Mouse (Mus musculus): ENCODE results near the gene Slc39a10. TPM values are rescaled to one million over a fixed set of nuclear protein-coding genes. Genes with fewer than 3 reads are reported as not detected.

The Slc39a10 gene
- polyA plus RNA-seq, 1 experiment from 2014 or later, result 37.8 TPM

- ATAC-seq (ENCODE audit: low read depth), result peak; percentile 49; the same call in 1 of the 2 replicates
- H3K4me2 ChIP-seq (ENCODE audit: low read depth, low read length), result no peak overlapping the region
- no peaks in the 10 kb centered on the region for H3K27me3 ChIP-seq (ENCODE audit: control insufficient read depth, insufficient read depth, low read depth, low read length)
- H3K9me3 ChIP-seq (ENCODE audit: control insufficient read depth, low read length), result no peaks in the 10 kb centered on the region
- peak overlapping the region; percentile 47 for H3K27ac ChIP-seq (ENCODE audit: low read length)
- H3K36me3 ChIP-seq (ENCODE audit: control insufficient read depth, insufficient read depth, low read length), result no peaks in the 10 kb centered on the region
- H3K9ac ChIP-seq (ENCODE audit: low read length), result no peak overlapping the region
- H3K4me1 ChIP-seq (replicated peaks; ENCODE audit: control insufficient read depth, insufficient read depth, low read length), result peaks cover 10% of the 10 kb centered on the region; the same call in 1 of the 2 replicates
- H3K4me3 ChIP-seq (ENCODE audit: low read length), result no peak overlapping the region
- 6% methylated on average over 3 of the region's 3 CpGs for WGBS
Observed at GRCm38 (mm10) chr1:46885231-46885630, 7.4 kb downstream of the Slc39a10 start.

- Histone ChIP-seq H3K9ac (ENCODE audit: low read length) (no peak overlapping the region), H3K4me2 (ENCODE audit: low read depth, low read length) (no peak overlapping the region), H3K27me3 (ENCODE audit: control insufficient read depth, insufficient read depth, low read depth, low read length) (no peaks in the 10 kb centered on the region), H3K36me3 (ENCODE audit: control insufficient read depth, insufficient read depth, low read length) (no peaks in the 10 kb centered on the region), H3K4me3 (ENCODE audit: low read length) (no peak overlapping the region), H3K27ac (ENCODE audit: low read length) (no peak overlapping the region), H3K4me1 (replicated peaks; ENCODE audit: control insufficient read depth, insufficient read depth, low read length) (no peaks in the 10 kb centered on the region), H3K9me3 (ENCODE audit: control insufficient read depth, low read length) (no peaks in the 10 kb centered on the region)
- ATAC-seq (ENCODE audit: low read depth), result no peak
Observed at GRCm38 (mm10) chr1:46879951-46880350, 12.7 kb downstream of the Slc39a10 start.

- H3K4me3 ChIP-seq (ENCODE audit: low read length), result no peak overlapping the region
- WGBS, result 46% methylated on average over 3 of the region's 3 CpGs
- H3K4me2 ChIP-seq (ENCODE audit: low read depth, low read length), result no peak overlapping the region
- H3K4me1 ChIP-seq (replicated peaks; ENCODE audit: control insufficient read depth, insufficient read depth, low read length), result no peaks in the 10 kb centered on the region
- H3K27me3 ChIP-seq (ENCODE audit: control insufficient read depth, insufficient read depth, low read depth, low read length), result no peaks in the 10 kb centered on the region
- no peak overlapping the region for H3K27ac ChIP-seq (ENCODE audit: low read length)
- no peak for ATAC-seq (ENCODE audit: low read depth)
- no peaks in the 10 kb centered on the region for H3K36me3 ChIP-seq (ENCODE audit: control insufficient read depth, insufficient read depth, low read length)
- H3K9me3 ChIP-seq (ENCODE audit: control insufficient read depth, low read length), result no peaks in the 10 kb centered on the region
- no peak overlapping the region for H3K9ac ChIP-seq (ENCODE audit: low read length)
Observed at GRCm38 (mm10) chr1:46873770-46874169, 18.9 kb downstream of the Slc39a10 start.

- H3K4me1 ChIP-seq (replicated peaks; ENCODE audit: control insufficient read depth, insufficient read depth, low read length), result no peaks in the 10 kb centered on the region
- H3K9ac ChIP-seq (ENCODE audit: low read length), result no peak overlapping the region
- no peak overlapping the region for H3K4me3 ChIP-seq (ENCODE audit: low read length)
- no peak overlapping the region for H3K27ac ChIP-seq (ENCODE audit: low read length)
- ATAC-seq (ENCODE audit: low read depth), result no peak
- no peaks in the 10 kb centered on the region for H3K27me3 ChIP-seq (ENCODE audit: control insufficient read depth, insufficient read depth, low read depth, low read length)
- H3K4me2 ChIP-seq (ENCODE audit: low read depth, low read length), result no peak overlapping the region
- H3K9me3 ChIP-seq (ENCODE audit: control insufficient read depth, low read length), result no peaks in the 10 kb centered on the region
- H3K36me3 ChIP-seq (ENCODE audit: control insufficient read depth, insufficient read depth, low read length), result no peaks in the 10 kb centered on the region
Observed at GRCm38 (mm10) chr1:46869788-46870187, 22.9 kb downstream of the Slc39a10 start.

GRCm38 (mm10) chr1:46864175-46864885 lies 28.3 kb downstream of the Slc39a10 start:
- Histone ChIP-seq H3K27ac (ENCODE audit: low read length) (peak overlapping the region; percentile 45), H3K4me3 (ENCODE audit: low read length) (no peak overlapping the region), H3K9ac (ENCODE audit: low read length) (no peak overlapping the region), H3K4me1 (replicated peaks; ENCODE audit: control insufficient read depth, insufficient read depth, low read length) (peaks cover 8% of the 10 kb centered on the region; the same call in 1 of the 2 replicates), H3K36me3 (ENCODE audit: control insufficient read depth, insufficient read depth, low read length) (no peaks in the 10 kb centered on the region), H3K27me3 (ENCODE audit: control insufficient read depth, insufficient read depth, low read depth, low read length) (no peaks in the 10 kb centered on the region), H3K4me2 (ENCODE audit: low read depth, low read length) (no peak overlapping the region), H3K9me3 (ENCODE audit: control insufficient read depth, low read length) (no peaks in the 10 kb centered on the region)
- 57% methylated on average over 7 of the region's 7 CpGs for WGBS
- ATAC-seq (ENCODE audit: low read depth), result peak; percentile 26; the same call in 1 of the 2 replicates

- peaks cover 8% of the 10 kb centered on the region; the same call in 1 of the 2 replicates for H3K4me1 ChIP-seq (replicated peaks; ENCODE audit: control insufficient read depth, insufficient read depth, low read length)
- H3K27me3 ChIP-seq (ENCODE audit: control insufficient read depth, insufficient read depth, low read depth, low read length), result no peaks in the 10 kb centered on the region
- WGBS, result 55% methylated on average over 2 of the region's 2 CpGs
- H3K27ac ChIP-seq (ENCODE audit: low read length), result peak overlapping the region; percentile 45; the same call in 1 of the 2 replicates
- H3K4me2 ChIP-seq (ENCODE audit: low read depth, low read length), result no peak overlapping the region
- no peak overlapping the region for H3K4me3 ChIP-seq (ENCODE audit: low read length)
- peak; percentile 93 for ATAC-seq (ENCODE audit: low read depth)
- no peaks in the 10 kb centered on the region for H3K36me3 ChIP-seq (ENCODE audit: control insufficient read depth, insufficient read depth, low read length)
- no peak overlapping the region for H3K9ac ChIP-seq (ENCODE audit: low read length)
- no peaks in the 10 kb centered on the region for H3K9me3 ChIP-seq (ENCODE audit: control insufficient read depth, low read length)
Observed at GRCm38 (mm10) chr1:46863434-46863833, 29.2 kb downstream of the Slc39a10 start.

GRCm38 (mm10) chr1:46860082-46860481 lies 32.6 kb downstream of the Slc39a10 start:
- H3K9ac ChIP-seq (ENCODE audit: low read length), result no peak overlapping the region
- 75% methylated on average over 1 of the region's 1 CpGs for WGBS
- no peaks in the 10 kb centered on the region for H3K9me3 ChIP-seq (ENCODE audit: control insufficient read depth, low read length)
- no peaks in the 10 kb centered on the region for H3K36me3 ChIP-seq (ENCODE audit: control insufficient read depth, insufficient read depth, low read length)
- no peak for ATAC-seq (ENCODE audit: low read depth)
- H3K27ac ChIP-seq (ENCODE audit: low read length), result no peak overlapping the region
- no peak overlapping the region for H3K4me2 ChIP-seq (ENCODE audit: low read depth, low read length)
- H3K27me3 ChIP-seq (ENCODE audit: control insufficient read depth, insufficient read depth, low read depth, low read length), result no peaks in the 10 kb centered on the region
- peaks cover 8% of the 10 kb centered on the region; the same call in 1 of the 2 replicates for H3K4me1 ChIP-seq (replicated peaks; ENCODE audit: control insufficient read depth, insufficient read depth, low read length)
- no peak overlapping the region for H3K4me3 ChIP-seq (ENCODE audit: low read length)

- H3K9me3 ChIP-seq (ENCODE audit: control insufficient read depth, low read length), result no peaks in the 10 kb centered on the region
Observed at GRCm38 (mm10) chr1:46858579-46858978, 34.1 kb downstream of the Slc39a10 start.

GRCm38 (mm10) chr1:46856498-46856897 lies 36.2 kb downstream of the Slc39a10 start:
- Histone ChIP-seq H3K27ac (ENCODE audit: low read length) (peak overlapping the region; percentile 55), H3K36me3 (ENCODE audit: control insufficient read depth, insufficient read depth, low read length) (no peaks in the 10 kb centered on the region), H3K9me3 (ENCODE audit: control insufficient read depth, low read length) (no peaks in the 10 kb centered on the region), H3K4me1 (replicated peaks; ENCODE audit: control insufficient read depth, insufficient read depth, low read length) (peaks cover 11% of the 10 kb centered on the region), H3K9ac (ENCODE audit: low read length) (no peak overlapping the region), H3K4me2 (ENCODE audit: low read depth, low read length) (no peak overlapping the region), H3K4me3 (ENCODE audit: low read length) (no peak overlapping the region), H3K27me3 (ENCODE audit: control insufficient read depth, insufficient read depth, low read depth, low read length) (no peaks in the 10 kb centered on the region)
- 40% methylated on average over 4 of the region's 4 CpGs for WGBS
- ATAC-seq (ENCODE audit: low read depth), result no peak

More at GRCm38 (mm10) chr1:46858579-46858978, 34.1 kb downstream of the Slc39a10 start:
- H3K27me3 ChIP-seq (ENCODE audit: control insufficient read depth, insufficient read depth, low read depth, low read length), result no peaks in the 10 kb centered on the region
- H3K4me1 ChIP-seq (replicated peaks; ENCODE audit: control insufficient read depth, insufficient read depth, low read length), result peaks cover 10% of the 10 kb centered on the region
- H3K4me2 ChIP-seq (ENCODE audit: low read depth, low read length), result no peak overlapping the region
- no peak for ATAC-seq (ENCODE audit: low read depth)
- H3K36me3 ChIP-seq (ENCODE audit: control insufficient read depth, insufficient read depth, low read length), result no peaks in the 10 kb centered on the region
- WGBS, result 81% methylated on average over 5 of the region's 5 CpGs
- H3K4me3 ChIP-seq (ENCODE audit: low read length), result no peak overlapping the region
- no peak overlapping the region for H3K27ac ChIP-seq (ENCODE audit: low read length)
- no peak overlapping the region for H3K9ac ChIP-seq (ENCODE audit: low read length)

All from lung, embryonic 16.5 days (tissue).